Mouse (Mus musculus): ENCODE measurements at regions not wholly inside any gene's neighbourhood (a gene's known extent, or its start where the extent isn't known, plus 50 kb on each side); places are given as distances from the start of the nearest gene placed in this dataset.

DNA sequence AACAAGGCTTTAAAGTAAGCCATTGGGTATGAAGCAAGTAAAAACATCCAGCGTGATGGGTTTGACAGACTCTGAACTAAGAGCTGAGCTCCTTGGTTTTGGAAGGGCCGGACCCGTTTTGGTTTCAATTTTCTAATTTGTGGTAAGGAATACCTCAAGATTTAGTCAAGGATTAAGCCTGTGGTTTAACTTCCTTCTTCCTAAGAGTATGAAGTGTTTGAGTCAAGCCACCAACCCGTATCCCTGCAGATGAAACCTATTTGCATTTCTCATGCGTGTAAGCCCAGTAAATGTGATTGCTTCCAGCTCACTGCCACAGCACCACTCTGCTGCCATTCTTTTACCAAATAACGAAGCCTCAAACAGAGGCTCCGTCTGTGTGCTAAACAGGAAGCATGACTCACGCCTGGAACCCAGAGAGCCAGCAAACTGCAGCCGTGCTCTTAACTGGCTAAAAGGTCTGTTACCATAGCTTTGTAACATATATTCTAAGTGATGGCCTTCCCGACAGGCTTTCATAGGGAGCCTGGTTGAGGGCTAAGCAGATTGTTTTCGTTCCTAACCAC is 149.7 kb downstream of the Etv1 start:
- no peak for DNase-seq (ENCODE audit: low spot score in 2 of 2)

DNA sequence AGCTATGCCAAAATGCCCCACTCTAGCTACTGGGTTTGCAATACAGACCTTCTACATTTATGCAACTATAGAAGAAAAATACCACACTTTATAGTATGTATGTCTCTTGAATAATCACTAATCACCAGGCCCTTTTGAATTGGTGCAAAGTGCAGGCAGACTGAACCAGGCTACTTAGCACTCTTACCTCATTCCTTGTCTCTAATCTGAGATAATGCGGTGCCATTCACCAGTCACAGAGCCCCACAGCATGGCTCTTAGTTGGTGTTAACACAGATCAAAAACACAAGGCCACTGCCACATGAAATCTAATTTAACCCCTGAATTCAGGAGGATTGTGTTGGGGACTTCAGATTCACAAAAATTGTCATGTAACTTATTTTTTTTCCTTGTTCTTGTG is 150.5 kb downstream of the Etv1 start:
- DNase-seq (ENCODE audit: low spot score in 2 of 2): no peak

DNA sequence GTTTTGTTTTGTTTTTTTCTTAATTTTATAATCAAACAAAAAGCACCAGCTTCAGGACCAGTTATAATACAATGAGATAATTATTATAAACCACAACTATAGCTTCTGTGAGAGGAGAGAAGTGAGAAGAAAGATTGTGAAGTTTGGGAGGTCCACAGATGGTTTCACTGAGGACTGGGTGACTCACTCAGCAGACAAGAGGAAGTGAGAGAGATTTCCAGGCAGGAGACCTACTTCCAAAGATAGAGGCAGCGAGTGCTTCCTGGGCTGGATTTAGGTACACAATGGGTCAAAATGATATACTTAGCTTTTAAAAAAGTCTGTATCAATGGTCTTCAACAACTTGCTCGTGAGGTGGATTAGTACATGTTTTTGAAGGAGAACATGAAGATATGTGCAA is 152.6 kb downstream of the Etv1 start:
- no peak for DNase-seq (ENCODE audit: low spot score in 2 of 2)

DNA sequence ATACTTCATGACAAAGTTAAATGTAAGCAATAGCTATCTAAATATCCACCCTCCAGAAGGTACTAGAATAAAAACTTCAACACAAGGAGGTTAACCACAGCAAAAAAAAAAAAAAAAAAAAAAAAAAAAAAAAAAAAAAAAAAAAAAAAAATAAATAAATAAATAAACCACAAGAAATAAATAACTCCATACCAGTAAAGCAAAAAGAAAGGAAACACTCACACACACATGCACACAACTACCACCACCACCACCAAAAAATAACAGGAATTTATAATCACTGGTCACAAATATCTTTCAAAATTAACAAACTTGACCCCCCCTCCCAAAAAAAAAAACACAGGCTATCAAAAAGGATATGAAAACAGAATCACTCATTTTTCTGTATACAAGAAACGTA is 180.4 kb downstream of the Etv1 start:
- DNase-seq (ENCODE audit: low spot score in 2 of 2): no peak

DNA sequence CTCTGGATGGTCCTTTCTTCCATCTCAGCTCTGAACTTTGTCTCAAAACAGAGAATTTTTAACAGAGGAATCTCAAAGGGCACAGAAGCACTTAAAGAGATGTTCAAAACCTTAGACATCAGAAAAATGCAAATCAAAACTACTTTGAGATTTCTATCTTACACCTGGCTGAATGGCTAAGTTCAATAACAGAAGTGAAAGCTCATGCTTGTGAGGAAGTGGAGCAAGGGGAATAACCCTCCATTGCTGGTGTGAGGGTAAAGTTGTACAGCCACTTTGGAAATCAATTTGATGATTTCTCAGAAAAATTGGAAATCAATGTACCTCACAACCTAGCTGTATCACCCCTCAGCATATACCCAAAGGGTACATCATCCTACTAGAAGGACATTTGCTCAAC is 183.1 kb downstream of the Etv1 start:
- no peak for DNase-seq (ENCODE audit: low spot score in 2 of 2)

DNA sequence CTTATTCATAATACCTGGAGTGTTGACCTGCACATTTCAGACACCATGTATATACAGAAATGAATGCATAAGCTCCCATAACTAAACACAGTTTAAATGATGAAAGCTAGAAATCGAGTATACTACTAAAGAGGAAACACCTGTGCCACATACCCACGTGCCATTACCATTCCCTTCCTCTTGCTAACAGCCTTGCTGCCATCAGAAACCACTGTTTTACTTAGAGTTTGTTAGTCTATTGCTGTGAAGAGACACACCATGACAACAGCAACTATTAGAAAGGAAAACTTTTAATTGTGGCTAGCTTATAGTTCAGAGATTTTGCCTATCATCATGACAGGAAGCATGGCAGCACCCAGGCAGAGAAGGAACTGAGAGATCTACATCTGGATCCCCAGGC is 191.2 kb downstream of the Etv1 start:
- no peak for DNase-seq (ENCODE audit: low spot score in 2 of 2)

DNA sequence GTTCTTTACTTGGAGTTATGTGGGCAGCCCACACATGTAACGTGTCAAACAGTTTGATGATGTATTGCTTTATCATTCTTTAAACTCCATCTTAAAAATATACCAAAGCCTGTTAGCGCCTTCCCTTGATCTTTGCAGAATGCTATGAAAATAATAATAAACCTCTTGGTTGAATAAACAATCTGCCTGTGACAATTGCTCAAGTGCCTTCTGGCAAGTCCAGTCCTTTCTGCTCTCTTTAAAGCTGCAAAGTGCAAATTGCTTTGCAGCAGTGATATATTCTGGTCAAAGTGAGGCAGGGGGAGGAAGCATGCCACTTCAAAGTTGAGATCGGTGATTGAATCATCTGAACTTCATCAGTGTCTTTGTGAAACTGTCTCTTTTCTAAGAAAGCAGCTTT is 193.0 kb downstream of the Etv1 start:
- DNase-seq (ENCODE audit: low spot score in 2 of 2): no peak

DNA sequence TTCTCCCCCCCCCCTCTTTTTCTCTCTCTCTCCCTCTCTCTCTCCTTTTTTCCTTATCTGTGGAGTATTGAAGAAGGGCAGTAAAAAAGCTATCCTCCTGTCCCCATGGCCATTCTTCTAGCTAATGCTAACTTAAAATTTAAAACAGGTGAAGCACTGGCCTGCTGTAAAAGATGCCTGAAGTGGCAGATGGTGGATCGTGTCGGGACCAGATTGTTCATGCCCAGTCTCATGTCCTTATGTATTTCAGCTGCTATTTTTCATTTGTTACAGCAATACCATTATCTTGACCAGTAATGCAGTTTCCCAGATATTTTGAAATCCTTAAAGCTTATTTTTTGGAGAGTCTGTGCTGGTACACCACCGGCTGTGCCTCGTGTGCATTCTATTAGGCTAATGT is 196.3 kb downstream of the Etv1 start:
- DNase-seq (ENCODE audit: low spot score in 2 of 2): no peak

DNA sequence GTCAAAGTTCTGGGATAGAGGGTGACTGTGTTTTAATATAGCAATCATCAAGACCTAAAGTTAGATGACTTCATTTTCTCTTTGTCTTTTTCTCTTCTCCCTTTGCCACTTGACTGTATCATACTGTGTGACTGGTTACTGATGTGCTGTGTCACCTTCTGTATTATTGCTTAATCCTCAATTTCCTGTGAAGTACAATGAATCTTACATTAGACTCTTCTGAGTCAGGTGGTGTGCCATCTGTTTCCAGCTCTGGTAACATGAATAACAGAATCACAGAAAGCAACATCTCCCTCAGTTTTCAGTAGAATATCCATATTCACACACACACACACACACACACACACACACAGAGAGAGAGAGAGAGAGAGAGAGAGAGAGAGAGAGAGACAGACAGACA is 203.2 kb downstream of the Etv1 start:
- no peak for DNase-seq (ENCODE audit: low spot score in 2 of 2)

DNA sequence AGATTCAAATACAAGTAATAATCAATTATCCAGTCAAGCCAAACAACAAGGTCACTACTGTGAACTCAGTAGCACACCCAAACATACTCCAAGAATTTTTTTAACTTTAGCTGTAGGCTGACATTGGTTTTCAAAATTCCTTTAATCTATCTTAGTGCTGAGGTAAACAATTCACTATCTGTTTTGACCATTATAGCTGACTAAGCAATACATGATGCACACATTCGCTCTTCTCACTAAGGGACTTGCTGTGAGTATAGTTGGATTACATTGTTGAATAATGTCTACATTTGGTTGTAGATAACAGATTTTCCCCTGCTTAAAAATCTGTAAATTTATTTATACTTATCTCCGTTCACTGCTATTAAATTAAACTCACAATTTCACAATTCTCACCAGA is 206.7 kb downstream of the Etv1 start:
- no peak for DNase-seq (ENCODE audit: low spot score in 2 of 2)

DNA sequence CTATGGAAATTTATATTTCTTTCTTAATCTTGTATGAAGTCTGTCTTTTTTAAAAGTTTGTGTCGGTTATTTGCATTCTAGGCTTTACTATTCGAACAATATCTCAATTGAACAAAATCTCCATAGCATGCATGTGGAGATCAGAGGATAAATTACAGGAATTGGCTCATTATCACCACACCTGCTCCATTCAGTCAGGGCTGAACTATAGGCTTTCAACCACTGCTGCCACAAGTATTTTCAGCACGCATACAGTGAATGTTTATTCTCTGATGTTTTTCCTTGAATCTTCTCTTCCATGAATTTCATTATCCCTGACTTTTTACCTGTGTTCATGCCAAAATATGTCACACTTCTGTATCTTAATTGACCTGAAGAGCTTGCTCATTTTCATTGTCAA is 207.2 kb downstream of the Etv1 start:
- DNase-seq (ENCODE audit: low spot score in 2 of 2): no peak

DNA sequence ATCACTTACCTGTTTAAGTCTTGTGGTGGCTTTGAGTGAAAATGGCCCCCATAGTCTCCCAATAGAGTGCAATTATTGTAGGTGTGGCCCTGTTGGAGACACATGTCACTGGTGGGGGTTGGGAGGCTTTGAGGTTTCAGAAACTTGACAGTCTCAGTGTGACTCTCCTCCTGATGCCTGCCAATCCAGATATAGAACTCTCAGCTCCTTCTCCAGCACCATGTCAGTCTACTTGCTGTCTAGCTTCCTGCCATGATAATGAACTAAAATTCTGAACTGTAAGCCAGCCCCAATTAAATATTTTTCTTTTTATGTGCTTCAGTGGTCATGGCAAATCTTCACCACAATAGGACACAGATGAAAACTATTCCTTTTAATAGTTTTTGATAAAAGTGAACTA is 208.1 kb downstream of the Etv1 start:
- no peak for DNase-seq (ENCODE audit: low spot score in 2 of 2)

DNA sequence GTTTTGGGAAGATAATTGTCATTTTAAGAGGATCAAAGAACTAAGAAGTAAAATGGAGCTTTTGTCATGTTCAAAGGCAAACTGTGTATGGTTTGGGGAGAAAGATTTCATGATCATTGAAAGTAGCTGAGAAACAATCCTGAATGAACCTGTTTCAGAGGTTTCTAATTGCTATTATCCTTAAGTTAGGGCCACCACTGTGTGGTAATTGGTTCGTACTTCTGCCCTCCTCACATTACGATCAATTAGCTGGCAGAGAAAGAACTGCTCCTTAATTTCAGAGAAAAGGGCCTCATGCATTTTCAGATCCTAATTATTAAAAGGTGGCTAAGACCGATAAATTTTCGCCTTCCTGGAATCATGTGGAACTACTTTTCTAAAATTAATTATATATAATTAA is 208.6 kb downstream of the Etv1 start:
- no peak for DNase-seq (ENCODE audit: low spot score in 2 of 2)

DNA sequence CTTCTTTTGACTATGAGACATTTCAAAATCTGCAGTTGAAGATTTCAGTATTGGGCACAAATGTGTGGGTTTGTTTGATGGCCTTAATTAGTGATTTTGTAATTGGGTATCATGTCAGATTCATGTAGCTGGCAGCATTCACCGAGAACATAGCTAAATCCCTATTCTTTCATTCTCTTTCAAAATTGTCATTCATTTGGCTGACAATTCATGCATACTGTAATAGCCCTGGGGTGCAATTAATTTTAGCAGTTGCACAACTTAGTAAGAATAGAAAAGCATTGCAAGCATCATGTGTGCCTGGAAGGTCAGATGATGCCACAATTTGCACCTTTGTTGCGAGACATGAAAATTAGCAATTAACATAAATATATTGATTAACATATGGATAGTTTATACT is 248.0 kb downstream of the Etv1 start:
- DNase-seq (ENCODE audit: low spot score in 2 of 2): no peak

DNA sequence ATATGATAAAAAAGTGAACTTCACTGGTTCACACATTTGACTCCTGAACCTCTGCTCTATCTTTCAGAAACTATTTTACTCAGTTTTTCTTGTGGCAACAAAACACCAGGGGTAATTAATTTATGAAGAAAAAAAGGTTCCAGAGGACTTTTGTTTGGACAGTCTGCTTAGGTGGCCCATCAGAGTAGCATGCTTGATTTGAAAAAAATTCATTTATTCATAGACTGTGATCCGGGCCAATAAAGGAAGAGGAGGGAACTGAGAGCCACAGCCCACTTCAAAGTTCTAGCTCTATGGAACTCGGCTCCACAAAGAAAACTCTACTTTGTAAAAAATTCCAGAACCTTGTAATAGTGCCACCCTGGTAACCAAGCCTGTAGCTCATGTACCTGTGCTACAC is 248.8 kb downstream of the Etv1 start:
- no peak for DNase-seq (ENCODE audit: low spot score in 2 of 2)

DNA sequence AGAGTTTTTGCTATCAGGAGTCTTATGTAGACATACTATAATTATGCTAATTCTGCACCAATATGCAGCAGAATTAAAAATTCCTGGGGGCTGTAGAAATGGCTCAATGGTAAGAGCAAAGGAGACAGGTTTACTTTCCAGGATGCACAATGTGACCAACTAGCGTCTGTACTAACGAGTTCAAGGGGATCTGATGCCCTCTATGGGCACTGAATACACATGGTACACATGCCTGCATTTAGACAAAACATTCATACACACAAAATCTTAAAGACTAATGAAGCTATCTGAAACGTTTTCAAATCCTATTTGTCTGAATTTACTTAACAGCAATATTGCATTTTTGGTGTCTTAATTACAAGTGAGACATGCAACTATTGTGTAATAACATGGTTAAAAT is 254.8 kb downstream of the Etv1 start:
- DNase-seq (ENCODE audit: low spot score in 2 of 2): no peak

DNA sequence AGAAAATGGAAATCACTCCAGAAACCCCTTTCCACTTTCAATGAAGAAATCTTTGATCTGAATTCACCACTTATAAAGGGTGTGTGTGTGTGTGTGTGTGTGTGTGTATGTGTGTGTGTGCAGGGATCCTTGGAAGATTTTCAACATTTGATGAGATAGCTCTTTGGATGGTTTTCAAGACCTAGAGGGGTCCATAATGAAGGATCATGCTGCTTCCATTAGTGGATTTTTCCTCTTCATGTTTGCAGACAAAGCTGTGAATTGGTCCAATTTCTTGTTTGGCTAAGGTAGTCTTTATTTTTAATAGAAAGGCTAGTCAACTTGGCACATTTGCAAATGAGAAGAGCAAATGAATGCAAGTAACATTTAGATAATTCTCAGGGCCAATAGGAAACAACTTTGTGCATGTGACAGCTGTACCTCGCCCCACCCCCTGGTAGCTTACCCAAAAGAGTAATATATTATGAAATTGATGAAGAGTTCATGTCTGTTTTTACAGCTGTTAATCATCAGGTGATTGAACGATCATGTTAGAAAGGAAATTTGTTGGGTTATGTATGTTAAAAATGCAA is 257.4 kb downstream of the Etv1 start:
- no peak for DNase-seq (ENCODE audit: low spot score in 2 of 2)

DNA sequence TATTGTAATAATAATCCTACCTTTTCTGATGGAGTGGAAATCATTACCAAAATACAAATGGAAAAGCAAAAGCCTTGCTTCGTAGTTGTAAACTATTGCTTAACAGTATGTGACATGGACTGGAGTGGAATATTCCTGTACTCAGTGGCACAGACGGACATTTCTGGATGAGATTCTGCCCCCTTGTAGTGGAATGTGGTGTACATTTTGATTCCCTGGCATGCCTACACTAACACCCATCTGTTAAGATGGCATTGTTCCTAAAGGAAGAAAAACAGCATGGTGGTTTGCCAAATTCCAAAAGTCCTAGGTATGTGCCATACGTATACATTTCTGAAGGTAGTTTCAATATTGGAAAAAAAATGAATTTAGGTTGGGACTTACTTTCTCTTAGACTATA is 258.9 kb downstream of the Etv1 start:
- peak in 1 of 2 experiments; percentile 48 for DNase-seq (ENCODE audit: low spot score in 2 of 2)

DNA sequence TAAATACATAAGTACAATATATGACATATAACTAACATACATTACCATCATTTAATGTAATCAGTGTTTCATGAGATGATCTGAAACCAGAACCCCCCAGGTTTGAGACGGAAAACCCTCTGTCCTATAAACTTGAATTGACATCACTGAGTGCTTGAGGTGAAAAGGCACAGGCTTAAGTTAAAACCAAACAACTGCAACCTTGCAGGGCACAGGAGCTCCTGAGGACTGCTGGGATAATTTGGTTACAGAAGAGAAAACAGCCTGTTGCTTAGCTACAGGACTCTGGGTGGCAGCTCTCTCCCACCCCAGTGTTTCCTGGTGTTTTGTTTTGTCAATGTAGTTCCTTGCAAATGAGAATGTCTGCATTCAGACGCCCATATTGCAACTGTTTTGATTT is 259.5 kb downstream of the Etv1 start:
- DNase-seq (ENCODE audit: low spot score in 2 of 2): no peak

DNA sequence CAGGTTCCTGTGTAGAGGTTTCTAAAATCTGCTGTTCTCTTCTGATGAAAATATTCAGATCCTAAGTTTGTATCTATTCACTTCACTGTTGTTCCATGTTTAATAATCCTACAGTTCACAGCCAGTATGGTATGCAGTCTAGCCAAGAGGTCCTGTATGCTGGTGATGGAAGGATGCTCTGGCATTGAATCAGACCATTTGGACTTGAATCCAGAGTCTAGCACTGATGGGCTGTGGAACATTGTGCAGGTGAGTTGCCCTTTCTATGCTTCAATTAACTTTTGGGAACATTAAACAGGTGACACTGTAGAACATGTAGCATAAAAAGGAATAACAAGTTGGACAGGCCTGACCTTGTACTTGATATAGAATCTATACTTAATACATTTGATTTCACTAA is 267.9 kb downstream of the Etv1 start:
- DNase-seq (ENCODE audit: low spot score in 2 of 2): no peak

DNA sequence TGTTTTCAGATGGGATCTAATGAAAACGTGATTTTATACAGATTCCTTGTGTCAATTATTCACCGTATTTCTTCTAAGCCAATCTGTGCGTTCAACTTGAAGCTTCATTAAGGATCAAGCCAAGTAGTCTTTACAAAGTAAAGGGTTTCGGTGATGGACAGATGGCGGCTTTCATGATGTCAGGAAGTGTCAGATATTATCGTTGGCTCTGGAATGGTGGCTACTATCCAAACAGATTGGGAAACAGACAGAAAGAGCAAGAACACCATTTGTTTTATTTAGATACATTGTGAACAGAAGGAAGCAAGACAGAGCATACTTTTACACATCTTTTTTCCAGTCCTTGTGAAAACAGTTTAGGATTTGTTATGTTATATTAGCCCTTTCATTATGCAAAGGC is 269.3 kb downstream of the Etv1 start:
- DNase-seq (ENCODE audit: low spot score in 2 of 2): peak; percentile 11 to 83

DNA sequence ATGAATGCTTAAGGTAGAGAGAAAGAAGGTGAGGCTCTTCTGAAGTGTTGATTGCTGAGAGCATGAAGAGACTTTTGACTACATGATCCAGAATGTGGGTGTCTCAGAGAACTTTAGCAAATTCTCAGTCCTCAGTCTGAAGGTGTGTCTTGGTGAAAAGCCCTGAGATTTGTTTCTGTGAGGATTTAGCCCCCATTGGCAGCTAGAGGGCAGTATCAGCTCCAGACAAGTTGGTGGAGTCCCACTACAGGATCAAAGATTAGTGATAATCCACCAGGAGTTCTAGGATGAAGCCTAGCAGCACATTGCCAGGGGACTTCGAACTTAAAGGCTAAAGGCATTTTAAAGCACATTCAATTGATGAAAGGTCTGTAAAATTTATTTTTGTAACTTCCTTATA is 269.8 kb downstream of the Etv1 start:
- no peak for DNase-seq (ENCODE audit: low spot score in 2 of 2)

DNA sequence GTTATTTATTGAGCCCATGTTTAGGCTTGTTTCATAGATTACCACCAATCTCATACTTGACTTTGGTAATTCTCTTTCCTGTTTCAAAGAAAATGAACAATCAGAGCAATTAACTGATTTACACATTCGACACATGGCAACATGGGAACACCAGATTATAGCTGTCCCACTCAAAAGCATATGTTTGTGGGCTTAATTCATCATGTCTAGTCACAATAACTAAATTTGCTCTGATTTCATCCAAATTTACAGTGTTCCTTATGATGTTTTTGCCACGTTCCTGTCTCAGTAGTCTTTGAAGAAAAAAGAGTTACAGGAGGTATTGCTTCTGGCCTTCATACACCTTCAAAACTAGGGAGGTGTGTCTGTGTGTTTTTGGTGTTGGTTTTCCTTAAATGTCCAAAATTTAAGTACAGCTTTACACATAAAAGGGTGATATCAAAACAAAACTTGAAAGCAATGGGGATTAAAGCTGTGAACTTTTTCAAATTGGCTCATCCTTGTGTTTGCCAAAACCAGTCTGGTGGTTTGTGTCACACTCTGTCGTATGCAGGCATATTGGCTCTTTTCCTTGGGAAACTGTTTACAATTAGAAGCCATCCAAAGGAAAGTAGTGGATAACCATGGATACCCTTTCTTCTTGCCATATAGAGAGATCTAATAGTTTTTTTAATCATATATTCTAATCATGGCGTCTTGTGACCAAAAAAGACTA is 291.3 kb downstream of the Etv1 start:
- DNase-seq (ENCODE audit: low spot score in 2 of 2): no peak

Data from layer of hippocampus, postnatal 14 days (tissue).